Mouse (Mus musculus): ENCODE measurements at regions not wholly inside any gene's neighbourhood (a gene's known extent, or its start where the extent isn't known, plus 50 kb on each side); places are given as distances from the start of the nearest gene placed in this dataset.

DNA sequence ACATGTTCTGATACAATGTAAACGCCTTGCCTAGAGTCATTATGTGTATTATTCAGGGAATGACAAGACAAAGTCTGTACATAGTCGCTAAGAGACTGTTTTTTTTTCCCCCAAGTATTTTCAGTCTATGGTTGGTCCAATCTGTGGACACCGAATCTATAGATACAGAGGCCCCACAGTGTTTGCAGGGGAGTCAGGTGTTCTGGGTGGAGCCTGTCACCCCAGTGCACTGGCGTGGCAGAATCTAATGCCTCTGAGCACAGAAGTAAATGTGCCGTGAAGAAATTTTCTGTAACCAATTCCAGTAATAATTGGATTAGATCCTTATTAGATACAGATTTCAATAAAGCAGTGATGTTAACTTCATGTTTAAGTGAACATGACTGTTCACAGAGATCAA, 1130.1 kb upstream of the Gulo start:
- no peak for DNase-seq

GRCm38 (mm10) chr14:67136141-67136498, 1127.1 kb upstream of the Gulo start:
- DNase-seq = no peak

GRCm38 (mm10) chr14:67135221-67136140, 1126.5 kb upstream of the Gulo start:
- DNase-seq = no peak

GRCm38 (mm10) chr14:67133221-67133620, 1124.2 kb upstream of the Gulo start:
- DNase-seq = no peak

DNA sequence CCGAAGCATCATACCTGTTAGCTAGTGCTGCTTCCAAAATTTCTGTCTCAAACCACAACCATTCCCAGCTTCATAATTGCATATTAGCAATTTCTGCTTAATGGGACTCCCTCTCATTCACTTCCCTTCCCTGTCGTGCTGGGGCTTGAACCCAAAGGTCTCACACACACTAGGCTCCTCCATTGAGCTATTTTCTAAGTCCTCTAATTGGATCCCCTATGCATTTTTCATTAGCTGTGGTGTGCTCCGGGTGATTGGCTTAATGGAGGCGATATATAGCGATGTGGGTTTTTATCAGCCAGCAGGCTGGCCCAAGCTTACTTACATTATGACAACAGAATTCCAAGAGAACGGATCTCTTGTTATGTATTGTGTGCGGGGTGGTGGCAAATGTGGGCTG, 1118.1 kb upstream of the Gulo start:
- DNase-seq = no peak

DNA sequence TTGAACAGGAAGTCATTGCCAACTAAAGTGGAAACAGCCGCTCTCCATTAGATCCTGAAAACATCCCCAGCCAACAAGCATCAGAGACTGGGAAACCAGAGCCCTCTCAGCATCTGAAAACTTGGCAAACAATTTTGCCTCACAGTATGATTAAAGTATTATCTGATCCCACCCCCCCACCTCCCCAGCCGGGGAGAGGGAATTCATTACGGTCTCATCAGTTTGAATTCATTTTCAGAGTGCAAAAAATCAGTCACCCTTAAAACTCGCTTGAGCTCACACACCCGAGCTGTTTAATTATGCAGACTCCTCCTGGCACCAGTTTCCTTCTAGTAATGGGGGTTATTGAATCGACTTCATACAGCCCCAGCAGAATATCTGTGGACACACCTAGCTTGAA, 1117.2 kb upstream of the Gulo start:
- DNase-seq = no peak

GRCm38 (mm10) chr14:67123300-67123699, 1114.3 kb upstream of the Gulo start:
- no peak for DNase-seq
